ENCODE assay signal across 9 mouse cellular contexts in the genomic region with DNA sequence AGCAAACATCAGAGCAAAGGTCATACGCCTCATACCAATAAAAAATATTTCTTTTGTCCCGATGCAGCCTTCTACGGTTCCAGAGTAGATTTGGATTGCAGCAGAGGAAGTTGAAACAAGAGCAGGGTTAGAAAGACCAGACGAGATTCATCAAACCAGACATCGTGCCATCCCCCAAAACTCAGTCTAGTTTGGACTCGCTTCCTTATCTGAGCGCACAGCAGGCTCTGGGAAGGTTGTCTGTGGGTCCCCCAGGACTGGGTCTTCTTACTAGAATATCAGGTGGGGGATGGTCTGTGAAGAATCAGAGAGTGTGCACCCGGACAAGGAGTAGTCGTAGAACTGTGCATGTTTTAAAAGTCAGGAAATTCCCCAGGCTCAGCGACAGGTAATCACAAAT.
A peak's percentile ranks its signal among the peaks of the same experiment; 100 is the strongest.
DNase-seq lines count a peak whose midpoint lies in the region; ATAC-seq and TF ChIP-seq lines count a peak whose summit lies in the region.
"Had no signal": no experiment of that assay in that cellular context is flagged by ENCODE, and none has a peak within 500 bp of the region (broad histone marks: within the 10 kb centered on the region; RNA-seq: fewer than 3 reads in every experiment).

No protein-coding gene starts in this region.

- H3K9ac ChIP-seq in intestine, embryonic 14.5 days (ENCODE audit: low read length): no peak overlapping the region
- no peak overlapping the region for H3K9ac ChIP-seq in liver, embryonic 16.5 days (ENCODE audit: low read depth, low read length)

- peak; percentile 40; the same call in 1 of the 2 replicates for ATAC-seq in intestine, embryonic 14.5 days (replicated peaks; ENCODE audit: low FRiP score, low TSS enrichment, low read depth)
- no peak for ATAC-seq in liver, embryonic 16.5 days (ENCODE audit: low read depth)

- H3K27ac ChIP-seq in kidney, adult 2 months (ENCODE audit: insufficient read depth, low read depth, low read length): no peak overlapping the region
- H3K27ac ChIP-seq in embryonic facial prominence, embryonic 10.5 days (replicated peaks): peak overlapping the region; percentile 71
- H3K27ac ChIP-seq in intestine, embryonic 14.5 days (ENCODE audit: low read depth): 0 out of 2 replicates have a peak overlapping the region, but pooled peaks have one; percentile 28
- H3K27ac ChIP-seq in liver, embryonic 16.5 days (ENCODE audit: low read length): no peak overlapping the region

- no peaks in the 10 kb centered on the region for H3K9me3 ChIP-seq in embryonic facial prominence, embryonic 10.5 days
- no peaks in the 10 kb centered on the region; the same call in 1 of the 2 replicates for H3K9me3 ChIP-seq in intestine, embryonic 14.5 days (ENCODE audit: control insufficient read depth, low read length)
- H3K9me3 ChIP-seq in liver, embryonic 16.5 days (replicated peaks; ENCODE audit: control insufficient read depth, low read length): no peaks in the 10 kb centered on the region

- no peaks in the 10 kb centered on the region for H3K27me3 ChIP-seq in kidney, adult 2 months (replicated peaks; ENCODE audit: control insufficient read depth, insufficient read depth, low read length)
- no peaks in the 10 kb centered on the region for H3K27me3 ChIP-seq in embryonic facial prominence, embryonic 10.5 days (replicated peaks; ENCODE audit: low read depth, poor library complexity, severe bottlenecking)
- no peaks in the 10 kb centered on the region for H3K27me3 ChIP-seq in intestine, embryonic 14.5 days (replicated peaks; ENCODE audit: control insufficient read depth, insufficient read depth, low read length)
- H3K27me3 ChIP-seq in liver, embryonic 16.5 days (ENCODE audit: control insufficient read depth, insufficient read depth, low read depth, low read length): no peaks in the 10 kb centered on the region

- H3K4me2 ChIP-seq in intestine, embryonic 14.5 days (ENCODE audit: low read length): peak overlapping the region; percentile 32
- H3K4me2 ChIP-seq in liver, embryonic 16.5 days (ENCODE audit: low read depth, low read length): peak overlapping the region; percentile 10
- H3K4me2 ChIP-seq: midbrain, embryonic 11.5 days had no signal

- DNase-seq in kidney, adult 2 months: peak; percentile 22
- DNase-seq in kidney, adult 18-20 months: no peak
- DNase-seq in embryonic facial prominence, embryonic 10.5 days (ENCODE audit: low spot score): peak; percentile 42
- no peak for DNase-seq in intestine, embryonic 14.5 days (ENCODE audit: low spot score)
- DNase-seq in layer of hippocampus, adult 9-10 months (ENCODE audit: low spot score): no peak
- no peak for DNase-seq in layer of hippocampus, adult 8-10 months (ENCODE audit: low spot score in 2 of 2)
- DNase-seq in MN1 (ENCODE audit: low spot score): no peak

- no peak for TF ChIP-seq CTCF in kidney, adult 2 months (conservative IDR thresholded peaks at IDR 0.05; ENCODE audit: insufficient read depth, insufficient read length, low read depth, low read length)

- TF ChIP-seq POLR2A in kidney, adult 2 months (IDR thresholded peaks at IDR 0.05; ENCODE audit: low read depth, low read length): no peak

- peak overlapping the region; percentile 34; the same call in 1 of the 2 replicates for H3K4me3 ChIP-seq in kidney, adult 2 months (ENCODE audit: insufficient read depth, low read depth, low read length)
- H3K4me3 ChIP-seq in embryonic facial prominence, embryonic 10.5 days: peak overlapping the region; percentile 34
- peak overlapping the region; percentile 16 for H3K4me3 ChIP-seq in intestine, embryonic 14.5 days (ENCODE audit: low read depth, low read length)
- H3K4me3 ChIP-seq in liver, embryonic 16.5 days (ENCODE audit: low read depth, low read length): peak overlapping the region; percentile 28; the same call in 1 of the 2 replicates

- WGBS in kidney, adult 2 months: 12% methylated on average over 10 of the region's 10 CpGs
- 31% methylated on average over 10 of the region's 10 CpGs for WGBS in embryonic facial prominence, embryonic 10.5 days
- WGBS in intestine, embryonic 14.5 days: 16% methylated on average over 10 of the region's 10 CpGs
- 34% methylated on average over 10 of the region's 10 CpGs for WGBS in liver, embryonic 16.5 days (ENCODE audit: insufficient replicate concordance)

- no peaks in the 10 kb centered on the region for H3K36me3 ChIP-seq in kidney, adult 2 months (ENCODE audit: control insufficient read depth, insufficient read depth, low read length)
- H3K36me3 ChIP-seq in embryonic facial prominence, embryonic 10.5 days (replicated peaks): no peaks in the 10 kb centered on the region
- no peaks in the 10 kb centered on the region for H3K36me3 ChIP-seq in intestine, embryonic 14.5 days (ENCODE audit: control insufficient read depth, insufficient read depth, low read length)
- H3K36me3 ChIP-seq in liver, embryonic 16.5 days (ENCODE audit: control insufficient read depth, insufficient read depth): no peaks in the 10 kb centered on the region

- peaks cover 3% of the 10 kb centered on the region; the same call in 1 of the 2 replicates for H3K4me1 ChIP-seq in kidney, adult 2 months (ENCODE audit: control insufficient read depth, insufficient read depth, low read length)
- H3K4me1 ChIP-seq in embryonic facial prominence, embryonic 10.5 days: peaks cover 64% of the 10 kb centered on the region
- H3K4me1 ChIP-seq in intestine, embryonic 14.5 days (replicated peaks; ENCODE audit: control insufficient read depth, insufficient read depth, low read length): peaks cover 15% of the 10 kb centered on the region
- H3K4me1 ChIP-seq in liver, embryonic 16.5 days (ENCODE audit: control insufficient read depth, low read depth, low read length): no peaks in the 10 kb centered on the region

Comparison
In these comparisons a context has a peak if more than half of its experiments do, and no peak if none do; other contexts are left out.
1. DNase-seq: peak in kidney, adult 2 months (single experiment) and embryonic facial prominence, embryonic 10.5 days (single experiment); none in kidney, adult 18-20 months (single experiment), intestine, embryonic 14.5 days (single experiment), layer of hippocampus, adult 9-10 months (single experiment), layer of hippocampus, adult 8-10 months (0 of 2) and MN1 (single experiment).
2. H3K27ac ChIP-seq: peak in embryonic facial prominence, embryonic 10.5 days (single experiment) and intestine, embryonic 14.5 days (single experiment); none in kidney, adult 2 months (single experiment) and liver, embryonic 16.5 days (single experiment).
3. Peak in every context shown above with its lines, with median percentiles within 50 percentile points of each other: H3K4me3 ChIP-seq.